Mouse (Mus musculus) heart, adult 8-10 months (tissue): ENCODE results near the gene Dse. TPM values are rescaled to one million over a fixed set of nuclear protein-coding genes. Genes with fewer than 3 reads are reported as not detected.

Experiments used
- DNase-seq: peaks from one replicate; pipeline ENCODE4 v3.0.0; 2022; ENCODE audit warnings: low spot score
- total RNA-seq, 4 experiments: library from RNA; stranded (reverse); gene quantifications; 2 replicates each; pipeline ENCODE4 v1.2.4; 2022

Gene Dse
- total RNA-seq, 4 experiments from 2014 or later: 3.8 to 5.7 (median 4.9) TPM

DNA sequence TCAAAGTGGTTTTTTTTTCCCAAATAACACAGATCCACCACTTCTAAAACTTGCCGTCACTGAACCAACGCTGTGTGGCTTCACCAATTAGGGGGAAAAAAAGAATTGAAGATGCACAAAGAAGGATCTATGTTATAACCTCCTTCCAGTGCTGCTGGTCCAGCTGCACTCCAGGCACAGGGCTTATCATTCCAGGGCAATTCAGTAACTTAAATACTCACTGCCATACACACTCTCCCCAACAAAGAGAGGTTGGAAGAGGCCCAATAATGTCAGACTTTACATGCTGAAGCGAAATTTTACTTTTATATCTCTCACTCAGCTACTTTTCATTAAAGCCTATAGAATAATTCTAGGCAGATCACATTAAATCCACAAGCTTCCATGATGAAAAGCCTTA lies 8.9 kb downstream of the Dse start:
- DNase-seq: no peak

DNA sequence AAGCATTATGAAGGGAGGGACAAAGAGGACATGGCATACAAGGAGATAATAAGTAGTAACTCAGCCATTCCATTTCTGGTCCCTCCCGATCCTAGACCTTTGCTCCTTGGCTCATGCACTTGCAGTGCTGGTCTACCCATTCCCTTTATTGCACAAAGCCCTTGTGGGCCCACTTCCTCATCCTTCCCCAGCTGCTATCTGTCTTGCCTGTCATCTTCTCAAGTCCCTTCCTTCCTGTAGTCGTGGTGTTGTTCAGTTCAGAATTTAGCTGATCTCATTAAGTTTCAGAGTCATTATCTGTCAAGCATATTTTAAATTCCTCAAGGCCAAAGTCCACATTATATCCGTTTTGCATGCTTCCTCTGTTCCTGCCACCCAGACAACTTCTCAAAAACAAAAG lies 9.5 kb downstream of the Dse start:
- DNase-seq: peak; percentile 42

DNA sequence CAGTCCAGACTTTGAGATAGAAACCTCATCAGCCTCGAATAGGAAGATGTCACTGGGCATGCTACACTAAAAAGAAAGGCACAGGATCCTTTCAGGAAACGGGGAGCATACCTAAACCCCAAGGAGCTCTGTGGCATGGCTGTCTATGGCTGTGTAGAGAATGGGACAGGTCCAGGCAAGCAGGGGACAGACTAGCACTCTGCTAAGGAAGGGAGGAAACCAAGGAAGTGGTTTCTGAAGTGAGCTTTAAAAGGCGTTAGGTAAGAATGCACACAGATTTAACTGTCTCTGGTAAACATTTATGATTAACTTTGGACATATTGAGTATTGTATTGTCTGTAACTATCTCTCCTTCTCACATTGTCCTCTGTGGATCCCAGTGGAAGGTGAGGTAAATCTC lies 10.2 kb downstream of the Dse start:
- no peak for DNase-seq

DNA sequence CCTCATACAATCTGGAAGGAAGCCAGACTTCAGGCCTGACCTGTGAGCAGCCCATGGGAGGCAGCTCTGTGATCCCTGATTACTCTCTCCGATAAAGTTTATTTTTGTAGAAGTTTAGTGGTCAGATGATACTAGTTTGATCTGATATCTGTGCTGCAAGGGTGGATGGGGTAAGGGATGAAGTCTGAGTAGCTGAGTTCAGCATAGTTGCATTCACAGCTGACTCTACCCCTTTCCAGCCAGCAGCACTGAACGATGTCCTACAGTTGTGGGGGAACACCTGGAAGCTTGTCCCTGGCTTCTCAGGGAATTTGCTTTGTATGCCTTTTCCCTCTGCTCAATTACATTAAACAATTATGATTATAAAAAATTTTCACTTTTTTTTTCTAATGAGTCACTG lies 12.6 kb downstream of the Dse start:
- no peak for DNase-seq

DNA sequence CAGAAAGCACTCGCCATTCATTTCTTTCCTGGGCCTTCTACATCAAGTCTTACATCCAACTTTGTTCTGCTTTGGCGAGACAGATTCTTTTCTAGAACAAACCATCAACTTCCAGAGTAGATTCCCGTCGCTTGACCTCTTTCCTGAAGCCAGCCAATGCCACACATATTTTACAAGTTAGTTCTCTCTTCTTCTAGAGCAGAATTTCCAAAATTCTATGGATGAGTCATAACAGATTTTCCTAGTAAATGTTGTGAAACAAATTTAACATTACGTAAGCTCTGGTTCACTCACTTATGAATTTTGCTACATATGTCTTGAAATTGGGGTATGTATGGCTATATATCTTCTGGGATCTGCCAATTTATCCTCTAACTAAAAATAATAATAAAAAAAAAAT lies 13.0 kb downstream of the Dse start:
- DNase-seq: no peak

DNA sequence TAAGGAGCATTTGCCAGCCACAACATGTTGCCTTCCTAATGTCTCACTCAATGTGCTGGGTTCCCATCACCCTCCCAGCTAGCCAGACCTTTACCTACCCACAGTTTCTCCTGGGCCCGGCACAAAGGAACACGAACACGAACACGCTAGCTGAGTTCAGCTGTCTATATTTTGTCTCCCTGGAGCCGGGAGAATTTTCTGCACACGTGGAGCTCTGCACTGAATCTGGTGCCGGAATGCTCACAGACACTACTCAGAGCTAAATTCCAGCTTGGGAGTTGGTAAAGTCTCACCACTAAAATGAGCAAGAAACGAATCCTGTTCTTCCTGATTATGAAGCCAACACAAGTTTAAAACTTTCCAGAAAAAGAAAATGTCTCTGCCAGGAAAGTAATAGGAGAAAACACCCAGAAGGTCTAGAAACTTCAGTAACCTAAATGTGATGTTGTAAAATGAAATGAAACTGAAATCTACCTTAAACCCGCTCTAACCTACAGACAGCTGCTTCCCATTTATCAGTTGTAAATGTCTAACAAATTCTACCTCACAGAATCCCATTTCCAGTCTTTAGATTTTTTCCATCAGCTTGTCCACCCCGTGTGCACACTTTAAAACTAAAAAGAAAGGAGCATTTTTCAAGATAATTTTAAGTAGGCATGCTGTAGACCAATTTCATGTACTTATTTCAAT lies 20.8 kb downstream of the Dse start:
- no peak for DNase-seq

DNA sequence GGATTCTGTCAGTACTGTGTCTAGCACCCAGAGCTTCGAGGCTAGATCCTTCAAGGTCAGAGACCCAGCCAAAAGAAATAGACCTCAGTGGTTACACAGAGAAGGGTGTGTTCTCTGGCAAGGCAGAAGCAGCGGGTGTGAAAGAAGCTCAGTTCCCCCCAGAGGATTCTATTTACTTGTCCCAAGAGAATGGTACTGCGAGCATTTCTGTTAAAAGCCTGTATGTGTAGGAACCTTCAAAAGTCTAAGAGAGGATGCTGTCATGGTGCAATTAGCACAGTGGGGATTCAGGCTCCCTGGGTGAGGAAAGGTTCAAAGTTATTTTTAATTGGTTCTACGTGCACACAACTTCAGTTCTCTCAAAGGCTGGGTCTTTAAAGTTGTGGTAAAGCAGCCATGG lies 22.0 kb downstream of the Dse start:
- DNase-seq: no peak

DNA sequence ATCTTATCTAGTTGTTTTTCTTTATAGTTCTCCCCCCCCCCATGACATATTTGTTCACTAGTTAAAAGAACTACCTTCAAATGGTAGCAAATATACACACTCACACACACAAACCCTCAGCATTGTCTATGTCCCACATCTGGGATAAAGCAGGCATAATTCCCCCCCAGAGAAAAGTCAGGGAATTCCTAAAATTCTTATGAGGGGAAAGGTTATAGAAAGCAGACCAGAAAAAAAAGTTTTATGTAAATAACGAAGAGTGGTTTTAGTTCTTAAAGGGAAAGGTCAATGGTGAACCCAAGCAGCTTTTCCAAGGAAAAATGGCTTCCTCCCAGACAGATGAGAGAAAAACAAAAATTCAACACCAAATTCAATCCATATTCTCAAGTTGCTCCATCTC lies 22.6 kb downstream of the Dse start:
- no peak for DNase-seq

DNA sequence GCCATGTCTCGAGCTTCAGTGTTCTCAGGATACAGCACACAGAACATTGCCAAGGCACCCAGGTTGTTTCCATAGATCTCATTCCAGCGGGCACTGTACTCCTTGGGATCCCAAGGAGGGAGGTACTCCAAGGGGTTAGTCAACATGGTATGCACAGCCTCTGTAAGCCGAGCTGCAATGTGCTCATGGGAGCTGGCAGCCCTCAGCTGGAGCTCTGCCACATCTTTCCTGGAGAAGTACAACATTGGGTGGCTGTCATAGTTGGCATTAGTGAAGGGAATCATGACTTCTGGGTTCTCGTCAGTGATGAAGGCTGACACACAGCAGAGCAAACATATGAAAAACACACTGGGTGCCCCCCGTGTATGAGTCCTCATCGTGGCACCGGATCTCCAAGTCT lies 23.8 kb downstream of the Dse start:
- no peak for DNase-seq

DNA sequence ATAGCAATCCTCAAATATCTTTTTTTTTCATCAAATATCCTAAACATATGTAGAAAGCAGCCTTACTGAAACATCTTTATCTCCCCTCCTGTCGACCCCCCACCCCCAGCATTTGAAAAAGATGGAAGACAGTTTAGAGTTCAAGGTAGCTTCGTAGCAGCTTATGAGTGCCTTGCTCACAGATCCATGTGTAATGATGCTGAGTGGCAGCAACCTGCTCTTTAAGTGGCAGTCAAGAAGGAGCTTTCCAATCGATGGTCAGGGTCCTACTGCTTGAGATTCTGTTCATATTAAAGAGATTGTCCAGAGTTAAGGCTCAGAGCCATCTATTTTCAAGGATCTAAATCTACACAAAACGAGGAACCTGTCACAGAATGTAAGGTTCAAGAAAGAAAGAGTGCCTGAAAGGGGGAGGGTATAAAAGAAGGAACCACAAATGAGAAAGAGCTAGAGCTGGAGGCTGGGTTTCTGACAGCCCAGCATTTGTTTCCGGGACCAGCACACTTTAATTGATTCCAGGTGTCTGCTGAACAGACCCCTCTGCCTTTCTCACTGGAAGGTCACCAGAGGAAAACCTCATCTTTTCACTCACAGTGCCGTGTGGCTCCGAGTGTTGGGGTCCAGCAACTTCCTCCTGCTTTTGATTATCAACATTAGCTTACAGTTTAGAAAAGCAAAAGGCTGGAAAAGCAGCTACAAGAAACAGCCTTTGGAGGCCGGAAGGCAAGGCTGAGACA lies 31.5 kb downstream of the Dse start:
- DNase-seq: no peak

DNA sequence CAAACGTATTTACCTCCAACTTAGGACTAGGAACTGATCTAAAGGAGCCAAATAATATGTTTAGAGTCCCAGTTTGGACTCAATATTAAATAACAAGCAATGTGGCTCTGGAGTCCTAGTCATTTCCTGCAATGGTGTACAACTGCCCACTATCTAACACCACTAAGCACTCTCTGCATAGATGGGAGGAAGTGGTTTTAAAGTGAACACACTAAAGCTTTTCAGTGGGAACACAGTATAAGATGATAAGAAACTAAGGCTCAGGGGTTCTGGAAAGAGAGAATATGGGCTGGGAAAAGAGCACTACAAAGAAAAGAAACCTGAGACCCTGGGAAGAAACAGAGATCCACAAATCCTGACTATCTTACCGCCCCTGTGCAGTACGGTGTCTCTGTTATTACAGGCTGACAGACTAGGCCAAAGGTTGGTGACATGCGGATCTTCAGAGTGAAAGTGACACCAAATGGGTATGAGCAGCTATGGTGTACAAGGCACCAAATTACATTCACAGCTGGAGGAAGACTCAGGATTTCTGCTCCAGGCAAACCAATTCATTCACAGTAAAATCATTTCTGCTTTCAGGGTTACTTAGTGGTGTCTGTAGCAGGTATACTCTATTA lies 34.7 kb downstream of the Dse start:
- no peak for DNase-seq

DNA sequence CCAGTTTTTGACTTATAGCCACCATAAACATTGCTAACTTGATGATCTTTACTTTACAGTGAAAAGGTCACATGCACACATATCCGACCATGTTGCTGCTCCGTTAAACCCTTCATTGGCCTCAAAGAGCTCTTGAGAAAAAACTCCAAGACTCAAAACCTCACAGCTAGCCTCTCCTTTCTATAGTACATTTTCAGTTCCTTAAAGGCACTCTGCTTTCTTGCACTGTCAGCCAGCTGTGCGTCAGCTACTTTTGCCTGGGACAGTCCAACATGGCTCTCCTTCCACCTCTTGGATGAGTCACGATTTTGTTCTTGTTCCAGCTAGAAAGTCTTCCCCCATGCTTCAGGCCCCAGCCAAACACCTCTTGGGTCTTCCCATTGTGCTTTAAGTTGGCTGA lies 35.9 kb downstream of the Dse start:
- DNase-seq: peak; percentile 37

DNA sequence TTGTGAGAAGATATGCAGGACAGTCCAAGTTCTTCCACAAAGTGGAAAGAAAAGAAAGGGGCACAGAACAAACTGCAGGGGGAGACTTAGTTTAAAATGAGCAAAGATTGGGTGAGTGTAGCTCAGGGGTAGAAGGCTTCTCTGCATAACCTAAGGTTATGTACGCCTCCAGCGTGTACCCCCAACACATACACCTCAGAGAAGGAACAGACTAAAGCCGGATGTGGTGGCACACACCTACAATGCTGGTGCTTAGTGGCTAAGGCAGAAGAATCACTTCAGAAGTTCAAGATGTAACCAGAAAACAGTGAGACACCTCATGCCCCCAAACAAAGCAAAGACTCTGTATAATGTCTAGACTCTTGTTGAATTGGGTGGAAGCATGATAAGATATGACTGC lies 36.3 kb downstream of the Dse start:
- no peak for DNase-seq

DNA sequence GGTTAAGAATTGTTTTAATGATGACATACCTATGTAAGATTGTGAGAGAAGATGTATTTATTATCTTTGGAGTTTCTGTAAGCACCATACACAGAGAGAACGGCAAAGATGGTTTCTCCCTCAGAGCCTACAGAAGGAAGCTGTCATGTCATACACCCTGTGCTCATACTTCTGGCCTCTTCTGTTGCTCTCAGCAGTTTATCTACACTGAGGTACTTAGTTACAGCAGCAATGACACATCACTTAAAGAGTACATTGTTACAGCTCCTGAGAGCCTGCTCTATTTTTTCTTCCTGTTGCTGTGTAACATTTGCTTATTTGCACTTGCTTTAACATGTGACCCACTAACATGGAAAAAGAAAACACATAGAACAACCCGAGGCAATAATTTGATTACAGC lies 40.5 kb downstream of the Dse start:
- DNase-seq: no peak

DNA sequence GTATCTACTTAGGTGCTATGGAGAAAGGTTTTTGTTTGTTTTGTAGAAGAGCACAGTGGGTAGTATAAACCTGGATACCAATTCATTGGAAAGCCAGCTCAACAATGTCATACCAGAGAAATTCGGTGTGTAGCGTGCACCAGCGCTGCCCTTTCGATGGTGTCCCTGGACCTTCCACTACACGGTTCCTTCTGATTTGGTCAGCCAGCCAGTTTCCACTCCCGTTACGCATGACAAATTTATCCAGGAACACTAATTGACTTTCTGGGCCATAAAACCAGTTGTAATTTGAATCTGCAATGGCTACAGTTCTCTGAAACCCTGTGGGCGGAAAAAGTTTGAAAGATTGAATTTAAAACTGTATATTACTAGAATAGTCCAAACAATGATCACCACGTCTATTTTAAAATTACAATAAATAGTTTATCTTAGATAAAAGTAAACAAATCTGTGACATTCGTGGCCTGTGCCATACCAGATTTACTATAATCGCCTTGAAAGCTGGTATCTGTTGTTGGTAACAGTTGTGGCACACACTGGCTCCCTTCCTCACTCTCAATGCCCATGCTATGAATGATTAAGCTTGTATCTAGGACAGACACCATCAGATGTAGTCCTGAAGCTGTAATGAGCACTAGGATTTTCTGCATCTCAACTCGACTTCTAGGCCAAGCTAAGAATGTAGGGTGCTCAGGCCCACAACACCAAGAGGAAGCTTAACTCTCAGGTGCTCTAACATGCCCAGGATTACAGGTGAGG lies 51.5 kb downstream of the Dse start:
- no peak for DNase-seq

DNA sequence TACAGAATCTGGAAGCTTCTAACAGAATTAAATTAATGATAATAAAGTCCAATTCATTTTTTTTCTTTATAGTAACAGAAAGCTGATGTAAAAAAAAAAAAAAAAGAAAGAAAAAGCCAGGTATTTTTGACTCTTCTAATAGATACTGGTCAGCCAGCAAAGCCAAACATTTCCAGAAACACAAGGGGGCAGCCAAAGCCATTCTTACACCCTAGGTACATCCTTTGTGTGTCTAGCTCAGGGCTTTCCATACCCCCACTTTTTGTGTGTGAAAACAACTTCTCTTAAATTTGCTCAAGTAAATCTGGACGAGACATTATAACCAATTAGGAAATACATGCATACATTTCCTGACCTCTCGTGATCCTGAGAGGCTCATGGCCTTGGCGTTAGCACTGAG lies 55.7 kb downstream of the Dse start:
- no peak for DNase-seq

DNA sequence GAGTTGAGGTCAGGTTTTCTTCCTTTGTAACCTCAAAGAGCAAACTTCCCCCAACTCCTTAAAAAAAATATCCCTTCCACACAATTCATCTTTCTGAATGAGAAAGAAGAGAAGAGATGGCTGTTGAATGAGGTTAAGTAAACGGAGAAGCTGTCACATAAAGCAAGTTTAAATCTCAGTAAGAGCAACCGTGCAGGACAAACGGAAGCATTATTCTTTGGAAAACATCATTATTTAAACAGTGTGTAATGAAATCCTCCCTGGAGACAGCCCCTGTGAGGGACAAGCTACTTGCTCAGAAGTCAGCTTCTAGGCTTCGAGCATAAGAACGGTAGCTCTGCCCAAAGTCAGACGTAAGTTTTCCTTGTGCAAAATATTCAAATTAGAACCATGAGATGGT lies 57.1 kb downstream of the Dse start:
- no peak for DNase-seq

DNA sequence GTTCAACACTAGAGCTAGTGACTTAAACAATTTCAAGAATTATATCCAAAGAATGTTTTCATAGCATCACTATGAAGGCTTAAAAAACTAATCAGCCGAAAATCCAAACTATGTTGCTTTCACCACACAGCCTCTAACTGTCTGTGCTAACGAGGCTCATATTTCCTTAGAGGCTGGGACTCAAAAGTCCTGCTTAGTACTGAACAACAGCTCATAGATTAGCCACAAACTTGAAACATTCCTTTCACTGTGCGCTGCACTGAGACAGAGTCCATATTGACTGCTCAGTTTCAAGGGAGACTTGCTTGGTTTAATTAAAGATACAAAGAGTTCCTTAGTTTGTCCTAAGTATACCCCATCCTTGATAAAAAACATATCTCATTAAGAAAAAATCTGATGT lies 57.7 kb downstream of the Dse start:
- DNase-seq: no peak

DNA sequence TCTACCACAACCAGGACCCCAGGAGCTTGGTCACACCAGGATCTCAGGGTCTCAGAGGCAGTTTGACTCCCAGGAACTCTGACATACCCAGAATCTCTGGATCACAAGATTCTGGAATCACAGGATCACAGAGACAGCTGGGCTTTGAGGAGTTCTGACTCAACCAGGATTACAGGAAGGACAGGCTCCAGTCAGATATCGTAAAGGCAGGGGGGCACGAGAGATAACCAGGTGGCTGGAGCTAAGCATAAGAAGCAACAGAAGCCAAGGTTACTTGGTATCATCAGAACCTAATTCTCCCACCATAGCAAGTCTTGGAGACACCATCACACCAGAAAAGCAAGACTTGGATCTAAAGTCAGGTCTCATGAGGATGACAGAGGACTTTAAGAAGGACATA lies 65.8 kb downstream of the Dse start:
- no peak for DNase-seq

DNA sequence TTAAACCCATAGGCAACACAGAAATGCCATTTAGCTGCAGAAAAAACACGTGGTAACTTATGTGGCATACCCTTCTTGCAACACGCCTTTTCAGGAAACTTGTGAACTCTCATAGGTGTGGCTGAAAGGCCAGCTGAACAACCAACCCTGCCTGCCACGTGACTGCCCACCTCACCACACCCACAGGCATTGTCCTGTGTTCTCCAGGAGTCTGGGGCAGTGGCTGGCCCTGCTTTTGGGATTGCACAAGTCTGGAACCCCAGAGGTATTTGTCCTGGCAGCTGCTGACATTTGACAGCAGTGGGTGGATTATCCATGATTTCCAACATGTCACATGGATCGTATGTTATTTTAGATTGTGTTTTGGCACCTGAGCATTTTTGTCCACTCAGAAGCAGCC lies 67.7 kb downstream of the Dse start:
- DNase-seq: no peak

DNA sequence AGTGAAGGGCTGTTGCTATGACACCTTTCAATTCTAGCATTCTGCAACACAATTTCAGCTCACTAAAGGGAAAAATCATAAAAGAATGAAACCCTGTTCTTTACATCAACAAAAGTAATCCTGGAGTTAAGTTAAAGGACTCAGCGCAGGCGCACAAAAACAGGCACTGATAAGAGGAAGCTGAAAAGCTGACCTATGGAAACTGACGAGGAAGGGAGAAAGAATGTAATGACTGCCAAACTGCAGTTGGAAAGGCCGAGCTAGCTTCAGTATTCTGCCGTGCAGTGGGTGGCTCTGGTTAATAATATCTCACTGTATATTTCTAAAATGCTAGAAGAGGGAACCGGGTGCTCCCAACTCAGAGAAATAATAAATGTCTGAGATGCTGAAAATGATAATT lies 69.5 kb downstream of the Dse start:
- no peak for DNase-seq

DNA sequence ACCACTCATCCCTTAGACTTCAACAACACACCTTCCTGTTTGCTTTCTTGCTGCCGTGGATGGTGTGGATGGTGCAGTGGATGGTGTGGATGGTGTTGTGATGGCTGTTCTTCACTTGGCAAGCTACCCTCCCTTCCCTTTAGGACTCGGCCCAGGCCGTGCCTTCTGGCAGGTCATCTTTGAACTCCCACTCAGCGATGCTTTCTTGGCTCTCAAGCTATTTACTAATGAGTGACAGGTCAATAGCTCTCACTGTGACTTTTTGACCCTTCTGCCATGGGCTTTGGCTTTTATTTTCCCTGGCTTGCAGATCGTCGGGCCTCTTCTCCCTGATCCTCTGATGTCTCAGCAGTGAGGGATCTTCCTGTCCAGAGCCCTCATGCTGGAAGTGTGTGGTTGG lies 71.1 kb downstream of the Dse start:
- DNase-seq: no peak

DNA sequence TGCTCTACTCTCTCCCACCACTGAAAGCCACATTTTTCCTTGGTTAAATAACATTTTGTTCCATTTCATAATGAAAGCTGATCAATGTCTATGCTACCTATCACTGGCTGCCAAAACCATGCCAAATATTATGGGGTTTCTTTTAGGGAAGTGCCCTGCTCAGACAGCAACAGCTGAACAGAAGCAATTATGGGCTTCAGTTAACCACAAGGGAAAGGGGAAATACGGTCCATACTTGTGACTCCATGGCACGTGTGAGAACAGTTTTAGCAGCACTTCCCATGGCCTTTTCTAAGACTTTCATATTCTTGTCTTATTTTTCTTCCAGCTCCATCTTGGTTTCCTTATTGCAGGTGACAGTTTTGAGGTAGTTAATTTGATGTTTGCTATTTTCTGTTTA lies 76.2 kb downstream of the Dse start:
- peak; percentile 26 for DNase-seq
